Mouse (Mus musculus) bone marrow macrophage, adult 2 months (primary cell): ENCODE results near the gene Arhgap19.

Experiments
- CTCF ChIP-seq: IDR thresholded peaks from 2 replicates; pipeline ENCODE4 v1.5.1; 2012; ENCODE audit warnings: low read depth, mild to moderate bottlenecking, low read length, moderate library complexity
- POLR2A ChIP-seq: IDR thresholded peaks from 2 replicates; pipeline ENCODE4 v1.6.1; 2012; ENCODE audit warnings: mild to moderate bottlenecking, low read depth, low read length, borderline replicate concordance

- no peak for TF ChIP-seq CTCF
- TF ChIP-seq POLR2A = no peak
Observed at GRCm38 (mm10) chr19:41719436-41719835, 82.4 kb downstream of the Arhgap19 start.
